Comparison of ENCODE assay signal across 27 mouse cellular contexts in genomic region chr14:62033661-62034060, GRCm38 (mm10).
"Had no signal": no experiment of that assay in that cellular context is flagged by ENCODE, and none has a peak within 500 bp of the region (broad histone marks: within the 10 kb centered on the region; RNA-seq: fewer than 3 reads in every experiment).

No protein-coding gene starts in this region.

- H3K9me3 ChIP-seq: embryonic facial prominence, embryonic 10.5 days; embryonic facial prominence, embryonic 12.5 days; embryonic facial prominence, embryonic 13.5 days; embryonic facial prominence, embryonic 15.5 days; forebrain, embryonic 10.5 days; forebrain, embryonic 12.5 days; forebrain, embryonic 13.5 days; forebrain, embryonic 15.5 days had no signal

- DNase-seq: cerebellum, adult 18-20 months; cerebellum, adult 2 months; cerebellum, adult 8-10 months; cerebellum, adult 9-10 months; cerebellum, adult 9-11 months; cerebellum, postnatal 10 days; cerebellum, postnatal 14 days; cerebellum, postnatal 25 days; cerebellum, postnatal 36 days; embryo, embryonic 11 days; forebrain, postnatal 0 days; gastrocnemius, adult 2 months; gastrocnemius, postnatal 10 days; gastrocnemius, postnatal 14 days; gastrocnemius, postnatal 25 days; gastrocnemius, postnatal 36 days; heart, adult 18-20 months had no signal

- ATAC-seq: forebrain, embryonic 13.5 days; forebrain, embryonic 15.5 days; forebrain, embryonic 16.5 days; forebrain, postnatal 0 days had no signal

- H3K27me3 ChIP-seq: embryonic facial prominence, embryonic 12.5 days; embryonic facial prominence, embryonic 13.5 days; embryonic facial prominence, embryonic 15.5 days; forebrain, embryonic 12.5 days; forebrain, embryonic 13.5 days; forebrain, embryonic 15.5 days had no signal

- H3K4me2 ChIP-seq: embryonic facial prominence, embryonic 12.5 days; embryonic facial prominence, embryonic 13.5 days; embryonic facial prominence, embryonic 15.5 days; forebrain, embryonic 12.5 days; forebrain, embryonic 13.5 days; forebrain, embryonic 15.5 days had no signal

- H3K27ac ChIP-seq: embryonic facial prominence, embryonic 10.5 days; embryonic facial prominence, embryonic 12.5 days; embryonic facial prominence, embryonic 13.5 days; embryonic facial prominence, embryonic 15.5 days; forebrain, embryonic 12.5 days; forebrain, embryonic 15.5 days; gastrocnemius, adult 2 months had no signal

- H3K4me3 ChIP-seq: embryonic facial prominence, embryonic 10.5 days; embryonic facial prominence, embryonic 12.5 days; embryonic facial prominence, embryonic 13.5 days; embryonic facial prominence, embryonic 15.5 days; erythroblast, embryonic 14.5 days; forebrain, embryonic 10.5 days; forebrain, embryonic 12.5 days; forebrain, embryonic 13.5 days; forebrain, embryonic 15.5 days; gastrocnemius, adult 2 months had no signal

- H3K36me3 ChIP-seq: embryonic facial prominence, embryonic 10.5 days; embryonic facial prominence, embryonic 12.5 days; embryonic facial prominence, embryonic 13.5 days; embryonic facial prominence, embryonic 15.5 days; forebrain, embryonic 10.5 days; forebrain, embryonic 12.5 days; forebrain, embryonic 15.5 days had no signal

- H3K9ac ChIP-seq: embryonic facial prominence, embryonic 12.5 days; embryonic facial prominence, embryonic 13.5 days; embryonic facial prominence, embryonic 15.5 days; forebrain, embryonic 12.5 days; forebrain, embryonic 13.5 days; forebrain, embryonic 15.5 days; forebrain, postnatal 0 days had no signal
